Mouse (Mus musculus): ENCODE results near the gene Tet2.

Gene Tet2

DNA sequence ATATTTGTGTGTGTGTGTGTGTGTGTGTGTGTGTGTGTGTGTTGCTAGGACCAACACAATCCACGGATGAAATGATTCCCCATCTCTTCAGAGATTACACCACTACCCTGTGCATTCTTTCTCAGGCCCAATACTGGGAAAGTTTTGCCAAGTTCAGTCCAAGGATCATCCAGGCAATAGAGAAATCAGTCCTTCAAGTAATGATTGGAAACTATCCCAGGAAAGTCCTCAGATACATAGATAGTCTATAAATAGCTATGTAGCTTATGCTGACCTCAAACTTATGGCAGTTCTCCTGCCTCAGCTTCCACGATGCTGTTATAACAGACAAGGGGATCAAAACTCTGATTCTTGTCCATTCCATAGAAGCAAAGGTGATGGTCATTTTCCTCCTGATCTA lies 13.8 kb downstream of the Tet2 start:
- in situ Hi-C loops (cut with MboI; ENCODE audit: low pct_unique_long_range_greater_than_20kb in 1 of 2, low sequenced_read_pairs in 2 of 2, unreplicated experiment in 1 of 2), result loop anchor here in 1 of 2 experiments (25.0 kb wide), 1 partner anchor 2006 kb away; no protein-coding TSS in a partner anchor

GRCm38 (mm10) chr3:133530664-133531063 lies 14.3 kb downstream of the Tet2 start:
- in situ Hi-C loops (cut with MboI; ENCODE audit: low pct_unique_long_range_greater_than_20kb in 1 of 2, low sequenced_read_pairs in 2 of 2, unreplicated experiment in 1 of 2), result loop anchor here in 1 of 2 experiments (25.0 kb wide), 1 partner anchor 2007 kb away; no protein-coding TSS in a partner anchor

- in situ Hi-C loops (cut with MboI; ENCODE audit: low pct_unique_long_range_greater_than_20kb in 1 of 2, low sequenced_read_pairs in 2 of 2, unreplicated experiment in 1 of 2), result loop anchor here in 1 of 2 experiments (25.0 kb wide), 1 partner anchor 2011 kb away; no protein-coding TSS in a partner anchor
Observed at GRCm38 (mm10) chr3:133526119-133526723, 18.7 kb downstream of the Tet2 start.

- in situ Hi-C loops (cut with MboI; ENCODE audit: low pct_unique_long_range_greater_than_20kb in 1 of 2, low sequenced_read_pairs in 2 of 2, unreplicated experiment in 1 of 2), result loop anchor here in 1 of 2 experiments (25.0 kb wide), 1 partner anchor 2012 kb away; no protein-coding TSS in a partner anchor
Observed at GRCm38 (mm10) chr3:133525578-133525977, 19.4 kb downstream of the Tet2 start.

GRCm38 (mm10) chr3:133524341-133525050 lies 20.4 kb downstream of the Tet2 start:
- in situ Hi-C loops (cut with MboI; ENCODE audit: low pct_unique_long_range_greater_than_20kb in 1 of 2, low sequenced_read_pairs in 2 of 2, unreplicated experiment in 1 of 2), result loop anchor here in 1 of 2 experiments (25.0 kb wide), 1 partner anchor 2013 kb away; no protein-coding TSS in a partner anchor

GRCm38 (mm10) chr3:133523191-133523590 lies 21.7 kb downstream of the Tet2 start:
- in situ Hi-C loops (cut with MboI; ENCODE audit: low pct_unique_long_range_greater_than_20kb in 1 of 2, low sequenced_read_pairs in 2 of 2, unreplicated experiment in 1 of 2), result no loop called here

- in situ Hi-C loops (cut with MboI; ENCODE audit: low pct_unique_long_range_greater_than_20kb in 1 of 2, low sequenced_read_pairs in 2 of 2, unreplicated experiment in 1 of 2), result no loop called here
Observed at GRCm38 (mm10) chr3:133522289-133522688, 22.6 kb downstream of the Tet2 start.

GRCm38 (mm10) chr3:133518801-133519200 lies 26.1 kb downstream of the Tet2 start:
- in situ Hi-C loops (cut with MboI; ENCODE audit: low pct_unique_long_range_greater_than_20kb in 1 of 2, low sequenced_read_pairs in 2 of 2, unreplicated experiment in 1 of 2), result no loop called here

GRCm38 (mm10) chr3:133518116-133518515 lies 26.8 kb downstream of the Tet2 start:
- in situ Hi-C loops (cut with MboI; ENCODE audit: low pct_unique_long_range_greater_than_20kb in 1 of 2, low sequenced_read_pairs in 2 of 2, unreplicated experiment in 1 of 2), result no loop called here

DNA sequence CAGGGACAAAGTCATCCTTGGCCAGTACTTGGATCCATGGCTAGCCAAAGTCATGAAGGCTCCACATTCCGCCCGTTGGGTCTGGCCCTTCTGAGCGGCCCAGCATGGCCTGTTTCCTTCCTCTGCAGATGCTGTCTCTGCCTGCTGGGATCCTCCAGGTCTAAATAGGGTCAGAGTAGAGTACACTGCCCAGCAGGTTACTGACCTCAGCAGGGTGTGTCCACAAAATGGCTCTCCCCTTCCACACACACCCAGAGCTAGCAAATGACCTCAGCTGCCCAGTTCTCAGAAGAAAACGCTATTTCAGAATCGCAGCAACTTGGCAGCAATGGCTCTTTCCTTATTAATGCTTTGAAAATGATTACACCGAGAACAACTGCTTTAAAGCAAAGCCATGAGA lies 27.5 kb downstream of the Tet2 start:
- in situ Hi-C loops (cut with MboI; ENCODE audit: low pct_unique_long_range_greater_than_20kb in 1 of 2, low sequenced_read_pairs in 2 of 2, unreplicated experiment in 1 of 2), result no loop called here

DNA sequence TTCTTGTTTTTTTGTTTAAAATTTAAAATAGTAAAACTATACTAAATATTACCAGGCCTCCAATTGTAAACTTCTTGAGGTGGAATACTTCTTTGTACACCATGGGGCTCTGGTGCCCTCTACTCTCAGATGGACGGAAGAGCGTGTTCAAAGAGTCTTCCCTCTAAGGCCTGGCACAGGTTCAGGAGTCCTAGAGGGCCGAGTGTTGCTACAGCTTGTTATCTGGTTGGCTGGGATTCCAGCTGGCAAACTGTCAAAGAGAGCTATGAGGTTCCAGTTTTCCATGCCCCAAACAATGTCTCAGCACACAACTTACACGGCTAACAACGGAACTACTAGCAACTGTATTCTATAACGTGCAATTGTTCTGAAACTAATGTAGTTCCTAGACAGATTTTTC lies 28.8 kb downstream of the Tet2 start:
- in situ Hi-C loops (cut with MboI; ENCODE audit: low pct_unique_long_range_greater_than_20kb in 1 of 2, low sequenced_read_pairs in 2 of 2, unreplicated experiment in 1 of 2), result no loop called here

GRCm38 (mm10) chr3:133515204-133515969 lies 29.6 kb downstream of the Tet2 start:
- in situ Hi-C loops (cut with MboI; ENCODE audit: low pct_unique_long_range_greater_than_20kb in 1 of 2, low sequenced_read_pairs in 2 of 2, unreplicated experiment in 1 of 2), result no loop called here

- in situ Hi-C loops (cut with MboI; ENCODE audit: low pct_unique_long_range_greater_than_20kb in 1 of 2, low sequenced_read_pairs in 2 of 2, unreplicated experiment in 1 of 2), result no loop called here
Observed at GRCm38 (mm10) chr3:133514290-133514689, 30.6 kb downstream of the Tet2 start.

DNA sequence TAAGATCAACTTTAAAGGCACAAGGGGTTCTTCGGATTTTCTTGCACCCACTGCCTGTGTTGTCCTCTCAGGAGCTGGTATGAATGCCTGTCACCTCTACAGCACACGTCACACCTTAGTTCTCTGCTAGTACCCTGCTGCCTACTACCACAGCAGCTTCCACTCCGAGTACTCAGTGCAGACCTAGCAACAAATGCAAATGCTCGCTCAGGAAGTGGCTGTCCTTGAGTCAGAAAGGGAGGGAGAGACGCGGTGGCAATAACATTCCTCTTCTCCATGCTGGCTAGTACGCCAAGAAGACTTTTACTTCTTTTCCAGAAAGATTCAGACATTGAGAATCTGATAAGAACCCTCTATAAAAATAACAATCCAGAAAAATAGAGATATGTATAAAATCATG lies 31.5 kb downstream of the Tet2 start:
- in situ Hi-C loops (cut with MboI; ENCODE audit: low pct_unique_long_range_greater_than_20kb in 1 of 2, low sequenced_read_pairs in 2 of 2, unreplicated experiment in 1 of 2), result no loop called here

- in situ Hi-C loops (cut with MboI; ENCODE audit: low pct_unique_long_range_greater_than_20kb in 1 of 2, low sequenced_read_pairs in 2 of 2, unreplicated experiment in 1 of 2), result no loop called here
Observed at GRCm38 (mm10) chr3:133510368-133510767, 34.6 kb downstream of the Tet2 start.

DNA sequence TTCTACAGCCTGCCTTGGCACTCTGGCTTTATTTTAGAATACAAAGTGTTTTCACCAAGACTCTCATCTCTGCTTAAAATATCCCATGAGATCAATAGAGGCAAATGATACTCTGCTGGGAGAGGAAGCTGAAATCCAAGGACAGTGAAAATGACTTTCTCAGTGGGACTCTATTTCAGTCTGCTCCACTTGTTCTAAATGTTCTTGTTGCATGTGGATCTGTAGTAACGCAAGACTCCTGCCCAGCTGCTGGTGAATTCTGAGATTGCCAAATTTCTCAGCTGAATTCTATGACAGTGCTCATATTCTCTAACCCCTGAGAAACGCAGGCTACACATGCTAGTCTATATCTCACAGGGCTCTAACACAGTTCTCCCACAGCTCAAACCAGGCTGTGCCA lies 35.1 kb downstream of the Tet2 start:
- in situ Hi-C loops (cut with MboI; ENCODE audit: low pct_unique_long_range_greater_than_20kb in 1 of 2, low sequenced_read_pairs in 2 of 2, unreplicated experiment in 1 of 2), result no loop called here

- in situ Hi-C loops (cut with MboI; ENCODE audit: low pct_unique_long_range_greater_than_20kb in 1 of 2, low sequenced_read_pairs in 2 of 2, unreplicated experiment in 1 of 2), result no loop called here
Observed at GRCm38 (mm10) chr3:133508881-133509280, 36.1 kb downstream of the Tet2 start.

GRCm38 (mm10) chr3:133506289-133506954 lies 38.5 kb downstream of the Tet2 start:
- in situ Hi-C loops (cut with MboI; ENCODE audit: low pct_unique_long_range_greater_than_20kb in 1 of 2, low sequenced_read_pairs in 2 of 2, unreplicated experiment in 1 of 2), result no loop called here

- in situ Hi-C loops (cut with MboI; ENCODE audit: low pct_unique_long_range_greater_than_20kb in 1 of 2, low sequenced_read_pairs in 2 of 2, unreplicated experiment in 1 of 2), result no loop called here
Observed at GRCm38 (mm10) chr3:133496953-133497352, 48.0 kb downstream of the Tet2 start.
